Mouse (Mus musculus): ENCODE results near the gene Tmem82. TPM values are rescaled to one million over a fixed set of nuclear protein-coding genes. Genes with fewer than 3 reads are reported as not detected.
A peak's percentile ranks its signal among the peaks of the same experiment; 100 is the strongest.

The Tmem82 gene
- total RNA-seq, 1 experiment = 3.9 TPM

GRCm38 (mm10) chr4:141619299-141619883 is 958 bp upstream of the Tmem82 start:
- H3K27ac ChIP-seq (ENCODE audit: insufficient read depth, low read depth, low read length, poor library complexity, severe bottlenecking) = no peak overlapping the region
- TF ChIP-seq HCFC1 (IDR thresholded peaks at IDR 0.05; ENCODE audit: borderline replicate concordance, insufficient read depth, low read length) (no peak), CHD2 (IDR thresholded peaks at IDR 0.05; ENCODE audit: low read depth, low read length) (no peak), ZC3H11A (IDR thresholded peaks at IDR 0.05; ENCODE audit: borderline replicate concordance, low read depth, low read length) (no peak), ZNF384 (IDR thresholded peaks at IDR 0.05; ENCODE audit: low read depth, low read length) (no peak), MAFK (IDR thresholded peaks at IDR 0.05; ENCODE audit: insufficient read depth, low read depth, low read length) (no peak)
- H3K9ac ChIP-seq (ENCODE audit: insufficient read depth, low read depth, low read length, poor library complexity, severe bottlenecking) = no peak overlapping the region
- DNase-seq (ENCODE audit: low read depth, low spot score) = no peak
- H3K9me3 ChIP-seq (ENCODE audit: control insufficient read depth, insufficient read depth, low read depth, low read length) = no peaks in the 10 kb centered on the region
- no peak overlapping the region for H3K4me3 ChIP-seq (ENCODE audit: insufficient read depth in 1 of 2, low read depth in 1 of 2, low read length in 2 of 2, poor library complexity in 1 of 2, severe bottlenecking in 1 of 2)
- H3K4me1 ChIP-seq (ENCODE audit: control insufficient read depth in 2 of 2, insufficient read depth in 2 of 2, low read length in 2 of 2, poor library complexity in 1 of 2) = peaks cover 0 to 13% of the 10 kb centered on the region in 2 experiments; a peak in 2 of 4 replicates
- in situ Hi-C loops (cut with MboI; ENCODE audit: low sequenced_read_pairs in 2 of 2, unreplicated experiment in 2 of 2) = no loop called here
- H3K36me3 ChIP-seq (ENCODE audit: control insufficient read depth, insufficient read depth, low read length, poor library complexity, severe bottlenecking) = peaks cover 2% of the 10 kb centered on the region; the same call in 1 of the 2 replicates

- Histone ChIP-seq H3K36me3 (ENCODE audit: control insufficient read depth, insufficient read depth, low read length, poor library complexity, severe bottlenecking) (peaks cover 2% of the 10 kb centered on the region; the same call in 1 of the 2 replicates), H3K27ac (ENCODE audit: insufficient read depth, low read depth, low read length, poor library complexity, severe bottlenecking) (peak overlapping the region; percentile 27; the same call in 1 of the 2 replicates), H3K9me3 (ENCODE audit: control insufficient read depth, insufficient read depth, low read depth, low read length) (no peaks in the 10 kb centered on the region), H3K4me1 (ENCODE audit: control insufficient read depth in 2 of 2, insufficient read depth in 2 of 2, low read length in 2 of 2, poor library complexity in 1 of 2) (peaks cover 0 to 9% of the 10 kb centered on the region in 2 experiments; a peak in 1 of 4 replicates), H3K4me3 (ENCODE audit: insufficient read depth in 1 of 2, low read depth in 1 of 2, low read length in 2 of 2, poor library complexity in 1 of 2, severe bottlenecking in 1 of 2) (peak overlapping the region; percentile 64 to 72), H3K9ac (ENCODE audit: insufficient read depth, low read depth, low read length, poor library complexity, severe bottlenecking) (peak overlapping the region; percentile 76)
- no peak for DNase-seq (ENCODE audit: low read depth, low spot score)
- in situ Hi-C loops (cut with MboI; ENCODE audit: low sequenced_read_pairs in 2 of 2, unreplicated experiment in 2 of 2) = no loop called here
- TF ChIP-seq ZNF384 (IDR thresholded peaks at IDR 0.05; ENCODE audit: low read depth, low read length) (no peak), CHD2 (IDR thresholded peaks at IDR 0.05; ENCODE audit: low read depth, low read length) (no peak), ZC3H11A (IDR thresholded peaks at IDR 0.05; ENCODE audit: borderline replicate concordance, low read depth, low read length) (no peak), MAFK (IDR thresholded peaks at IDR 0.05; ENCODE audit: insufficient read depth, low read depth, low read length) (no peak), HCFC1 (IDR thresholded peaks at IDR 0.05; ENCODE audit: borderline replicate concordance, insufficient read depth, low read length) (no peak)
Measured at GRCm38 (mm10) chr4:141617863-141618564, 419 bp downstream of the Tmem82 start.

DNA sequence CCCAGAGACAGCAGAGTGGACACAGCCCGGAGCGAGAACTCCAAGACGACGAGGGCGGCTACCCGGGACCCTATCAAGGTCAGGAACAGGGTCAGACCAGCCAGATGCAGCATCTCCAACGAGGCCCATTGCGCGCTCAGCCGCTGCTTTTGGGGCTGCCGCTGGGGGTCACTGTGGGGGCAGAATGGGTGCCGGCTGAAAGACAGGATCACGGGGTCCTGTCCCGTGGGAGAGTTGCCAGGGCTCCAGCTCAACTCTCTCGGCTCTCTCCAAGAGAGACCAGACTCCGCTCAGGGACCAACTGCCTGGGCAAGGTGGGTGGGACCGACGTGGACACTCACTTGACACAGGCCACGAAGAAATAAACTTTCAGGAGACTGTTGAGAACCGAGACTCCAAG is 1.1 kb downstream of the Tmem82 start:
- Histone ChIP-seq H3K27ac (ENCODE audit: insufficient read depth, low read depth, low read length, poor library complexity, severe bottlenecking) (peak overlapping the region; percentile 27; the same call in 1 of the 2 replicates), H3K9ac (ENCODE audit: insufficient read depth, low read depth, low read length, poor library complexity, severe bottlenecking) (peak overlapping the region; percentile 76), H3K4me1 (ENCODE audit: control insufficient read depth in 2 of 2, insufficient read depth in 2 of 2, low read length in 2 of 2, poor library complexity in 1 of 2) (peaks cover 0 to 9% of the 10 kb centered on the region in 2 experiments; a peak in 1 of 4 replicates), H3K4me3 (ENCODE audit: insufficient read depth in 1 of 2, low read depth in 1 of 2, low read length in 2 of 2, poor library complexity in 1 of 2, severe bottlenecking in 1 of 2) (peak overlapping the region; percentile 64 to 72), H3K36me3 (ENCODE audit: control insufficient read depth, insufficient read depth, low read length, poor library complexity, severe bottlenecking) (peaks cover 2% of the 10 kb centered on the region; the same call in 1 of the 2 replicates), H3K9me3 (ENCODE audit: control insufficient read depth, insufficient read depth, low read depth, low read length) (no peaks in the 10 kb centered on the region)
- DNase-seq (ENCODE audit: low read depth, low spot score) = peak; percentile 72
- TF ChIP-seq HCFC1 (IDR thresholded peaks at IDR 0.05; ENCODE audit: borderline replicate concordance, insufficient read depth, low read length) = peak; percentile 30; the same call in 1 of the 2 replicates
- TF ChIP-seq MAFK (IDR thresholded peaks at IDR 0.05; ENCODE audit: insufficient read depth, low read depth, low read length) = no peak
- in situ Hi-C loops (cut with MboI; ENCODE audit: low sequenced_read_pairs in 2 of 2, unreplicated experiment in 2 of 2) = no loop called here

GRCm38 (mm10) chr4:141616811-141617210 is 1.6 kb downstream of the Tmem82 start:
- H3K4me3 ChIP-seq (ENCODE audit: insufficient read depth in 1 of 2, low read depth in 1 of 2, low read length in 2 of 2, poor library complexity in 1 of 2, severe bottlenecking in 1 of 2) = no peak overlapping the region
- H3K36me3 ChIP-seq (ENCODE audit: control insufficient read depth, insufficient read depth, low read length, poor library complexity, severe bottlenecking) = peaks cover 2% of the 10 kb centered on the region; the same call in 1 of the 2 replicates
- H3K9ac ChIP-seq (ENCODE audit: insufficient read depth, low read depth, low read length, poor library complexity, severe bottlenecking) = no peak overlapping the region
- in situ Hi-C loops (cut with MboI; ENCODE audit: low sequenced_read_pairs in 2 of 2, unreplicated experiment in 2 of 2) = no loop called here
- TF ChIP-seq MAFK (IDR thresholded peaks at IDR 0.05; ENCODE audit: insufficient read depth, low read depth, low read length) = no peak
- no peak for TF ChIP-seq HCFC1 (IDR thresholded peaks at IDR 0.05; ENCODE audit: borderline replicate concordance, insufficient read depth, low read length)
- no peak for TF ChIP-seq ZNF384 (IDR thresholded peaks at IDR 0.05; ENCODE audit: low read depth, low read length)
- no peak for TF ChIP-seq ZC3H11A (IDR thresholded peaks at IDR 0.05; ENCODE audit: borderline replicate concordance, low read depth, low read length)
- TF ChIP-seq CHD2 (IDR thresholded peaks at IDR 0.05; ENCODE audit: low read depth, low read length) = no peak
- no peak for DNase-seq (ENCODE audit: low read depth, low spot score)
- H3K27ac ChIP-seq (ENCODE audit: insufficient read depth, low read depth, low read length, poor library complexity, severe bottlenecking) = no peak overlapping the region
- no peaks in the 10 kb centered on the region for H3K9me3 ChIP-seq (ENCODE audit: control insufficient read depth, insufficient read depth, low read depth, low read length)
- H3K4me1 ChIP-seq (ENCODE audit: control insufficient read depth in 2 of 2, insufficient read depth in 2 of 2, low read length in 2 of 2, poor library complexity in 1 of 2) = peaks cover 0 to 9% of the 10 kb centered on the region in 2 experiments; a peak in 1 of 4 replicates
